In genomic region chr3:153706901-153707300, GRCm38 (mm10) we compare ENCODE assay signal across 21 mouse cellular contexts.
"Had no signal": no experiment of that assay in that cellular context is flagged by ENCODE, and none has a peak within 500 bp of the region (broad histone marks: within the 10 kb centered on the region; RNA-seq: fewer than 3 reads in every experiment).

No protein-coding gene starts in this region.

- H3K27ac ChIP-seq: lung, embryonic 15.5 days; macrophage; midbrain, embryonic 13.5 days; midbrain, embryonic 15.5 days; neural tube, embryonic 12.5 days had no signal

- H3K4me3 ChIP-seq: liver, embryonic 15.5 days; lung, embryonic 15.5 days; megakaryocyte, embryonic 14.5 days; midbrain, embryonic 13.5 days; midbrain, embryonic 15.5 days; neural tube, embryonic 12.5 days had no signal

- H3K4me1 ChIP-seq: midbrain, embryonic 13.5 days; midbrain, embryonic 15.5 days had no signal

- H3K4me2 ChIP-seq: liver, embryonic 15.5 days; lung, embryonic 15.5 days; midbrain, embryonic 11.5 days; midbrain, embryonic 13.5 days; midbrain, embryonic 15.5 days; neural tube, embryonic 12.5 days had no signal

- DNase-seq: liver, postnatal 0 days; lung, adult 2 months; lung, postnatal 14 days; lung, postnatal 36 days; retina, postnatal 1 day; right cerebral cortex, adult 18-20 months; right cerebral cortex, postnatal 25 days; right cerebral cortex, postnatal 4 days; spleen, adult 18-20 months; thymus, adult 18-20 months; thymus, postnatal 14 days; thymus, postnatal 36 days had no signal

- ATAC-seq: liver, postnatal 0 days; lung, postnatal 0 days; midbrain, embryonic 13.5 days; midbrain, embryonic 15.5 days had no signal

- H3K9me3 ChIP-seq: liver, embryonic 15.5 days; lung, embryonic 15.5 days; megakaryocyte, embryonic 14.5 days; midbrain, embryonic 13.5 days; midbrain, embryonic 15.5 days; neural tube, embryonic 12.5 days had no signal

- H3K36me3 ChIP-seq: lung, embryonic 15.5 days; midbrain, embryonic 13.5 days; midbrain, embryonic 15.5 days; neural tube, embryonic 12.5 days had no signal

- H3K27me3 ChIP-seq: liver, embryonic 15.5 days; lung, embryonic 15.5 days; midbrain, embryonic 13.5 days; midbrain, embryonic 15.5 days; neural tube, embryonic 12.5 days had no signal

- H3K9ac ChIP-seq: liver, embryonic 15.5 days; liver, postnatal 0 days; lung, embryonic 15.5 days; midbrain, embryonic 13.5 days; midbrain, embryonic 15.5 days; neural tube, embryonic 12.5 days had no signal
